Mouse (Mus musculus): ENCODE results near the gene Zbtb20.

DNA sequence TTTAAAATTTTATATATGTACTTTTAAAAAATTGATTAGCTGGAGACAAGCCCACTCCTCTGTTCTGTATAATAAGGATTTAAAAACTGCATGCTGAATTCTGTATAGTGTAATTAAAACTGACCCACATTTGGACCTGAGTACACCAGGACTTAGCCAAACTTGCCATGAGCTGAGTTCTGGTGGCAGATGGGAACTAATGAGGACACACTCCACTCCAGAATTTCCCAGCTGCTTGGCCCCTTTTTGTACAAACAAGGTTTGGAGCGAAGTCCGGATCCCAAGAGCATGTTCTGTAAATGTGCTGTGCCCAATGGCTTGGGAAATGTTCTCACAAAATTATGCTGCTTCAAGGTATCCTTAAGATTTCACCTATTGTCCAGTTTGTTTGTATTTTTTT lies 204.7 kb downstream of the Zbtb20 start:
- TF ChIP-seq CTCF (IDR thresholded peaks at IDR 0.05) (no peak), EP300 (IDR thresholded peaks at IDR 0.05) (no peak)
